Mouse (Mus musculus): ENCODE data around the gene Nolc1.

Gene Nolc1

GRCm38 (mm10) chr19:46075616-46076607 lies at the start of gene Nolc1:
Gene Nolc1 (plus strand): TSS chr19:46075863.
- DNase-seq (ENCODE audit: low read depth, low spot score), result peak; percentile 100

GRCm38 (mm10) chr19:46026567-46026966 lies 49.1 kb upstream of the Nolc1 start:
- no peak for DNase-seq (ENCODE audit: low read depth, low spot score)

- DNase-seq (ENCODE audit: low read depth, low spot score), result peak; percentile 62
These were observed 46.8 kb upstream of the Nolc1 start for GRCm38 (mm10) chr19:46028747-46029320.

GRCm38 (mm10) chr19:46029652-46030051 lies 46.0 kb upstream of the Nolc1 start:
- DNase-seq (ENCODE audit: low read depth, low spot score), result no peak

DNA sequence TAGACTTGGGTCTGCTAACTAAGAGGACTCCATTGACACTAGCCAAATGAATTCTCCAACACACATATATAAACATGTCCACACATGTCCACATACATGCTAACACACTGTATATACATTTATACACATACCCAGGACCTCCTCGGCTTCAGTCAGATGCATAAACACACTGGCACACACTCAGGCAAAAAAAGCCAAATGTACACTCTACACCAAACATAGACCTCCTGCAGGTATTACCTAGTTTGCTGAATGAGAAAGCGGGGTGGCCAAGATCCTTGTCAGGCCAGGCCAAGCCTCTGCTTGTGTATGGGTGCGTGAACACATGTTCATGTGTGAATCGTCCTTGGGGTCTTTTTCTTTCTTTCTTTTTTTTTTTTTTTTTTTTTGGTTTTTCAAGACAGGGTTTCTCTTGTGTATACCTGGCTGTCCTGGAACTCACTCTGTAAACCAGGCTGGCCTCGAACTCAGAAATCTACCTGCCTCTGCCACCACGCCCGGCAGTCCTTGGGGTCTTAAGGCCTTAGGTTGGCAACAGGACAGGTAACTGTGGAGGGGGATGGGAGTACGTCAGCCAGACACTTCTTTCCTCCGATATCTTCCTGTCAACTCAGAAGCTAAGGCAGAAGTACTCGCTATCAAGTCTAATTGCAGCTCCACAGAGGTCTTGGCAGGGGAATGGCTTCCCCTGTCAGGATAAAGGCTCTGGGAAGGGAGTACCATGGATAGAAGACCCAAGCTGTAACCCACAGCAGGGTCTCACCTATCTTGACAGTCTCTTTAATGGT lies 45.3 kb upstream of the Nolc1 start:
- no peak for DNase-seq (ENCODE audit: low read depth, low spot score)

- DNase-seq (ENCODE audit: low read depth, low spot score), result no peak
These were observed 43.8 kb upstream of the Nolc1 start for GRCm38 (mm10) chr19:46031689-46032432.

DNA sequence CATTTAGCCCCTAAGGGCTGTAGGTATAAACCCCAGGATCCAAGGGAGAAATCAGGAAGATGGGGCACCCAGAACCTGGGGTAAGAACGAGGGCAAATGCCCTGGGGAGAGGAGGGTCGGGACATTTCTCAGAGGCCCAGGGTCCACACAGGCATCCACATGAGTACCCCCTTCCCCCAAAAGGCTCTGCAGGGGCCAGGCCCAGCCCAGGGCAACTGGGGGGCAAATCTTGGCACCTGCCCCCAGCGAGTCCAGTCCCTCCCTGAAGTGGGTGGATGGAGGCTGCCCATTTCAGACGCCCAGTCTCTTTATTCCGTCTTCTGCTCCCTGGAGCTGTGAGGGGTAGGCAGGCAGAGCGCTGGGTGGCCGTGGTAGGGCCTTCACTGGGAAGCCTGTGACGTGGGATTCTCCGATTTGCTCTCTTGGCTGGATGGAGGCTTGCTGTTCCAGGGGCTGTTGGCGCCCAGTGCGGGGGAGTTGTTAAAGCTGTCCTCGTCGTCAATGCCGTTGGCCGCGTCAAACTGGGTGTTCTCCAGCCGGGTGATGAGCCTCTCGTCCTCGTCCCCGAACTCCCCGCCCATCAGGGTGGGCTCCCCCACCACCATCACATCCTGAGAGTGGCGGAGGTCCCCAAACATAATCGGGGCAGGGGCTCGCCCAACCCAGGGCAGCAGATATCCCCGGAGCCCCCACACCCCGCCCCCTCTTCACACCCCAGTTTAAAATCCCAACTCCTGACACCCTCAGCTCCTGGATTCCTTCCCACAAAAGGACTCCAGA lies 42.7 kb upstream of the Nolc1 start:
- DNase-seq (ENCODE audit: low read depth, low spot score), result no peak

DNA sequence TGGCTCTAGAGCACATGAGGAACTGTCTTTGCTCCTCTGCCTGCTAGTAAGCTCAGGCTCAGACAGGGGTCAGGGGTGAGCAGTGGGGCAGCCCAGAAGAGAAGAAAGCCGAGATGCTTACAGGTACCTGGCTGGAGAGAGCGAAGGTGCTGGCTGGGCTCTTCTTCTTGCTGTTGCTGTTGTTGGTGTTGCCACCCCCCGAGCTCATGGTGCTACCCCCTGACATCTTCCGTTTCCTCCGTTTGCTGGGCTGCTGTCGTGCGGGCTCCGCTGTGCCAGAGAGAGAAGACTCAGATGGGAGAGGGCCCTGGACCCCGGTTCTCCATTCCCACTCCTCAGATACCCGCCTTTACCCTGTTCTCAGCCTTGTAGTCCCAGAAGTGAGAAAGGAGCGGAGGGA lies 41.8 kb upstream of the Nolc1 start:
- no peak for DNase-seq (ENCODE audit: low read depth, low spot score)

DNA sequence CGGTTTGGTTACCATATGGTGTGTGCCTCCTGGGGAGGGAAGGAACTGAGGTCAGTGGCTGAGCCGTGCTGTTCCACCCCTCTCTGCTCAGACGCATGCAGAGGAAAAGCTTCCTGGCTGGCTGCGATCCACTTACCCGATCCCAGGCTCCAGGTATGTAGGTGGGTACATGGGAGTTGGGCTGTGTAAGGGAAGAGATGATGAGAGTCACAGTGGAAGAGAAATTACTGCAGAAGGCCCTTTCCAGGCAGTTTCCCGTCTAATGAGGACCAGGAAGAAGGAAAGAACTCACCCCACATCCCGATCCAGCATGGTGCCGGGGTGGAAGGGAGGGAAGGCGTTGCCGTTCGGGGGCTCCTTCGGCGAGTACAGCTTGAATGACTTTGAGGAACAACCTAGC lies 39.7 kb upstream of the Nolc1 start:
- DNase-seq (ENCODE audit: low read depth, low spot score), result no peak

DNA sequence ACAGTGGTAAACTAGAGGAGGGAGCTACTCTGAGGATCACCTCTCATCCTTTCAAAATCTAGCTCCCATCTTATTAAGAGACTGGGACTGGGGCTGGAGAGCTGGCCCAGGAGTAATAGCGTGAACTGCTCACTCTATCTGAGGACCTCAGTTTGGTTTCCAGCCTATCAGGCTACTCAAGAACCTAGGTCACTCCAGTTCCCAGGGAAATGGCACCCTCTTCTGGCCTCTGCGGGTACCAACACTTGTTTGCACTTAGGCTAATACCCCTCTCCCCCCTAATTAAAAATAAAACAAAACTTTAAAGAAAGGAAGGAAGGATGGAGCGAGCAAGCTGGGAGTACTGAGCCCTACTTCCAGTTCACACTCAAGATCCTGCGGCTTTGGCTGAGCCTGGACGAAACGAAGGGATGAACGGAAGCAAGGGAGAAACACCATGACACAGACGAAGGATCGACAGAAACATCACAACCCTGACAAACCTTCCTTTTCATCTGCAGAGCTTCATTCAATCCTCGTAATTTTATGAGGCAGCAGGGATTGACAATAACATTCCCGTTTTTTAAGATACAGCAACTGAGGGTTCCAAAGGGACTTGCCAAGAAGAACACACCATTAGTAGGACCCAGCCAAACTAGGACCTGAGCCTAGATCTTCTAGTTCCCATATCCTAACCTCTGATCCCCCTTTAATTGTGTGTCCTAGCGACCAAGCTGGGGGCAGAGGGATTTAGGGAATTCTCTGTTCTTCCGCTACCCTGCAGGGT lies 39.0 kb upstream of the Nolc1 start:
- peak; percentile 47 for DNase-seq (ENCODE audit: low read depth, low spot score)

- no peak for DNase-seq (ENCODE audit: low read depth, low spot score)
These were observed 38.3 kb upstream of the Nolc1 start for GRCm38 (mm10) chr19:46037243-46037924.

GRCm38 (mm10) chr19:46037925-46038850 lies 37.5 kb upstream of the Nolc1 start:
- DNase-seq (ENCODE audit: low read depth, low spot score), result no peak

DNA sequence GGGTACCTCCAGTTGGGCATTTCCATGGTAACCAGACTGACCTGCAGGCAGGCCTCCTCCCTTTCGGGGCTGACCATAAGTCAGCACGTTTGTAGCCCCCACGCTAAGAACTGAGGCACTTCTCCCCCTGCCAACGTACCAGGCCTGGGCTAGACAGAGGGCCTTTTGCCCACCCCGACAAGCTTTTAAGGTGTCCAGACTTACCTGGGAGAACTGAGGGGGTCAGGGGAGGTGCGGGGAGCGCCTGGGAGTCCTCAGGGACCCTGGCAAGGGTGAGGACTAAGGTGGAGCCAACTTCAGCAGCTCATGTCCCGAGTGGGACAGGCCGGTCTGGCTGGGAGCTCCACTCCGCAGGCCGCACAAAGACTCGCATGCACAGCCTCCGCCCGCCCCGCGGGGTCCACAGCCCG lies 36.8 kb upstream of the Nolc1 start:
- peak; percentile 35 for DNase-seq (ENCODE audit: low read depth, low spot score)

- DNase-seq (ENCODE audit: low read depth, low spot score), result peak; percentile 91
These were observed 36.2 kb upstream of the Nolc1 start for GRCm38 (mm10) chr19:46039478-46039877.

- DNase-seq (ENCODE audit: low read depth, low spot score), result peak; percentile 80
These were observed 35.3 kb upstream of the Nolc1 start for GRCm38 (mm10) chr19:46040149-46040902.

DNA sequence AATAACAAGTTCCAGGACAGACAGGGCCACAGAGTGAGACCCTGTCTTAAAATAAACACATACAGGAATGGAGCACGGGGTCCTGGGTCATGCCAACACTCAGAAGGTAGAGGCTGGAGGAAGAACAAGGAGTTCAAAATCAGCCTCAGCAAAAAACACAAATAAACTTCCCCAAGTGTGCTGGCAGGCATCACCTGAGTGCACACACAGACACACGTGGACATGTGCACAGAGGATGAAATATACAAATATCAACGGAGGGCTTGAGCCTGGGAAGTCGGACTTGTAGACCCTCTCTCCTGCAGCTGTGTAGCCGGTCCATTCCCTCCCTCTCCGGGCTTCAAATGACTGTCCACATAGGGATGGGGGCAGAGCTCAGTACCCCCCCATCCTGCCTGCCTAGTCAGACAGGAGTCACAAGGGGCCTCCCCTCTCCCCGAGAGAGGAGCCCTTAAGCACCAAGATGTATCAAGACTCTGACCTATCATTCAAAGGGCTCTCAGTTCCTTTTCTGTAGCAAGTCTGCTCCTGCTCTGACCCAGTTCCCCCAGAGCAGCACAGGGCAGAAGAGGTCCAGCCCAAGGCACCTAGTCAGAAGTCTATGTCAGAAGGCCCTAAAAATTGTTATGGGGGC lies 34.2 kb upstream of the Nolc1 start:
- DNase-seq (ENCODE audit: low read depth, low spot score), result peak; percentile 84

- no peak for DNase-seq (ENCODE audit: low read depth, low spot score)
These were observed 33.7 kb upstream of the Nolc1 start for GRCm38 (mm10) chr19:46041933-46042475.

Data from A20 (cell line).